ENCODE assay signal across 9 mouse cellular contexts in genomic region chr7:81452971-81453441, GRCm38 (mm10). TPM values are rescaled to one million over a fixed set of nuclear protein-coding genes. Genes with fewer than 3 reads are reported as not detected.
DNase-seq lines count a peak whose midpoint lies in the region; ATAC-seq and TF ChIP-seq lines count a peak whose summit lies in the region.
"Had no signal": no experiment of that assay in that cellular context is flagged by ENCODE, and none has a peak within 500 bp of the region (broad histone marks: within the 10 kb centered on the region; RNA-seq: fewer than 3 reads in every experiment).

No protein-coding gene starts in this region.

- H3K4me2 ChIP-seq in liver, postnatal 0 days (ENCODE audit: low read depth, low read length), result no peak overlapping the region
- H3K4me2 ChIP-seq in intestine, embryonic 14.5 days (ENCODE audit: low read length), result 0 out of 2 replicates have a peak overlapping the region, but pooled peaks have one; percentile 83
- peak overlapping the region; percentile 93 for H3K4me2 ChIP-seq in limb, embryonic 12.5 days

- no peak for TF ChIP-seq EP300 in liver, postnatal 0 days (IDR thresholded peaks at IDR 0.05; ENCODE audit: low read depth)

- peak; percentile 37 for DNase-seq in liver, adult 2 months (ENCODE audit: extremely low read depth, low read depth, low spot score)
- DNase-seq in liver, postnatal 0 days, result no peak
- DNase-seq in cerebellum, adult 9-10 months, result peak; percentile 21
- peak; percentile 19 for DNase-seq in gastrocnemius, postnatal 10 days
- DNase-seq in intestine, embryonic 14.5 days (ENCODE audit: low spot score), result peak; percentile 60
- DNase-seq in skeletal muscle tissue, adult 2 months (ENCODE audit: low read depth, low spot score), result peak; percentile 45
- DNase-seq in urinary bladder, postnatal 4 days (ENCODE audit: low spot score in 2 of 2), result no peak

- no peak overlapping the region for H3K4me3 ChIP-seq in liver, adult 2 months (ENCODE audit: insufficient read depth, low read depth, low read length)
- H3K4me3 ChIP-seq in liver, postnatal 0 days (ENCODE audit: low read depth, low read length), result no peak overlapping the region
- H3K4me3 ChIP-seq in intestine, embryonic 14.5 days (ENCODE audit: low read depth, low read length), result peak overlapping the region; percentile 46; the same call in 1 of the 2 replicates
- H3K4me3 ChIP-seq in limb, embryonic 12.5 days (replicated peaks), result peak overlapping the region; percentile 54

- ATAC-seq in liver, postnatal 0 days, result no peak
- no peak for ATAC-seq in intestine, embryonic 14.5 days (replicated peaks; ENCODE audit: low FRiP score, low TSS enrichment, low read depth)
- ATAC-seq in limb, embryonic 12.5 days (ENCODE audit: insufficient number of reproducible peaks, insufficient read depth, low FRiP score, low TSS enrichment, low read depth), result 0 out of 2 replicates have a peak, but pooled peaks have one; percentile 15

- TF ChIP-seq POLR2A in liver, adult 2 months (IDR thresholded peaks at IDR 0.05; ENCODE audit: extremely low read depth, insufficient read depth, low read length), result no peak

- no peaks in the 10 kb centered on the region for H3K79me2 ChIP-seq in liver, adult 2 months (ENCODE audit: control insufficient read depth, insufficient read depth, low read length)

- no peak overlapping the region for H3K27ac ChIP-seq in liver, adult 2 months (replicated peaks; ENCODE audit: insufficient read depth, low read depth, low read length)
- no peak overlapping the region for H3K27ac ChIP-seq in liver, postnatal 0 days (ENCODE audit: low read depth)
- H3K27ac ChIP-seq in intestine, embryonic 14.5 days (ENCODE audit: low read depth), result no peak overlapping the region
- H3K27ac ChIP-seq in limb, embryonic 12.5 days, result no peak overlapping the region

- 15% methylated on average over 21 of the region's 21 CpGs for WGBS in liver, adult 2 months
- WGBS in liver, postnatal 0 days (ENCODE audit: insufficient replicate concordance), result 8% methylated on average over 21 of the region's 21 CpGs
- 5% methylated on average over 21 of the region's 21 CpGs for whole genome bisulfite sequencing in intestine, embryonic 14.5 days
- 3% methylated on average over 20 of the region's 21 CpGs for WGBS in limb, embryonic 12.5 days

- no peak overlapping the region for H3K9ac ChIP-seq in liver, adult 2 months (ENCODE audit: low read depth, low read length)
- no peak overlapping the region for H3K9ac ChIP-seq in liver, postnatal 0 days (replicated peaks)
- H3K9ac ChIP-seq in intestine, embryonic 14.5 days (ENCODE audit: low read length), result no peak overlapping the region
- H3K9ac ChIP-seq in limb, embryonic 12.5 days (replicated peaks), result 0 out of 2 replicates have a peak overlapping the region, but pooled peaks have one; percentile 9

- H3K9me3 ChIP-seq in liver, postnatal 0 days (ENCODE audit: low read length), result no peaks in the 10 kb centered on the region
- no peaks in the 10 kb centered on the region for H3K9me3 ChIP-seq in intestine, embryonic 14.5 days (ENCODE audit: control insufficient read depth, low read length)
- H3K9me3 ChIP-seq in limb, embryonic 12.5 days, result no peaks in the 10 kb centered on the region

- TF ChIP-seq CTCF in liver, adult 2 months (IDR thresholded peaks at IDR 0.05; ENCODE audit: low read depth, low read length), result no peak
- no peak for TF ChIP-seq CTCF in liver, postnatal 0 days (IDR thresholded peaks at IDR 0.05; ENCODE audit: low read depth)

- no peaks in the 10 kb centered on the region for H3K27me3 ChIP-seq in liver, adult 2 months (ENCODE audit: control insufficient read depth, insufficient read depth, low read length)
- peaks cover 66% of the 10 kb centered on the region for H3K27me3 ChIP-seq in liver, postnatal 0 days (ENCODE audit: insufficient read depth, low read length)
- H3K27me3 ChIP-seq in intestine, embryonic 14.5 days (replicated peaks; ENCODE audit: control insufficient read depth, insufficient read depth, low read length), result peaks cover 75% of the 10 kb centered on the region
- H3K27me3 ChIP-seq in limb, embryonic 12.5 days, result peaks cover 73% of the 10 kb centered on the region

- no peaks in the 10 kb centered on the region for H3K4me1 ChIP-seq in liver, adult 2 months (ENCODE audit: control insufficient read depth, insufficient read depth, low read length)
- H3K4me1 ChIP-seq in liver, postnatal 0 days (ENCODE audit: insufficient read depth), result peaks cover 14% of the 10 kb centered on the region
- peaks cover 3% of the 10 kb centered on the region; the same call in 1 of the 2 replicates for H3K4me1 ChIP-seq in intestine, embryonic 14.5 days (replicated peaks; ENCODE audit: control insufficient read depth, insufficient read depth, low read length)
- H3K4me1 ChIP-seq in limb, embryonic 12.5 days (replicated peaks), result peaks cover 27% of the 10 kb centered on the region

- H3K36me3 ChIP-seq in liver, adult 2 months (ENCODE audit: control insufficient read depth, insufficient read depth, low read length), result no peaks in the 10 kb centered on the region
- H3K36me3 ChIP-seq in liver, postnatal 0 days (replicated peaks; ENCODE audit: insufficient read depth, low read length), result no peaks in the 10 kb centered on the region
- no peaks in the 10 kb centered on the region for H3K36me3 ChIP-seq in intestine, embryonic 14.5 days (ENCODE audit: control insufficient read depth, insufficient read depth, low read length)
- H3K36me3 ChIP-seq in limb, embryonic 12.5 days, result no peaks in the 10 kb centered on the region

RNA-seq across cellular contexts. Expression of gene Cpeb1, which starts 2.3 kb away (rescaled TPM):
- total RNA-seq in liver, adult 2 months (2014; rRNA removed), result 4.3 and 7.0 TPM in 2 replicates
- polyA plus RNA-seq in liver, adult 2 months (2012; rRNA removed), result 2.0 and 4.3 TPM in 2 replicates
- polyA plus RNA-seq in liver, postnatal 0 days (2015; fragmentation: Nextera tagmentation; extraction: Ambion mirVana), result 0.08 and 0.28 TPM in 2 replicates
- 10 to 100 TPM; 10.5 to 17.4 TPM for total RNA-seq in gastrocnemius, postnatal 10 days (2021)
- 1.3 and 2.0 TPM in 2 replicates for polyA plus RNA-seq in intestine, embryonic 14.5 days (2014; fragmentation: Nextera tagmentation; extraction: Ambion mirVana)
- polyA plus RNA-seq in limb, embryonic 12.5 days (2016; fragmentation: Nextera tagmentation; extraction: Ambion mirVana), result 0.44 TPM in 1 of 2 replicates, not detected in the other

RNA-seq across cellular contexts. Expression of gene Ap3b2, which starts 40.7 kb away (rescaled TPM):
- 0.07 TPM in 1 of 2 replicates, not detected in the other for total RNA-seq in liver, adult 2 months (2014; rRNA removed)
- not detected in 2 replicates for polyA plus RNA-seq in liver, adult 2 months (2012; rRNA removed)
- polyA plus RNA-seq in liver, postnatal 0 days (2015; fragmentation: Nextera tagmentation; extraction: Ambion mirVana), result 0.07 TPM in 1 of 2 replicates, not detected in the other
- total RNA-seq in gastrocnemius, postnatal 10 days (2021), result 1 to 10 TPM; 4.5 to 4.9 TPM
- polyA plus RNA-seq in intestine, embryonic 14.5 days (2014; fragmentation: Nextera tagmentation; extraction: Ambion mirVana), result 7.4 and 8.3 TPM in 2 replicates
- 0.09 and 0.44 TPM in 2 replicates for polyA plus RNA-seq in limb, embryonic 12.5 days (2016; fragmentation: Nextera tagmentation; extraction: Ambion mirVana)

RNA-seq across cellular contexts. Expression of gene BC048679, which starts 45.1 kb away (rescaled TPM):
- total RNA-seq in liver, adult 2 months (2014; rRNA removed), result not detected in 2 replicates
- not detected in 2 replicates for polyA plus RNA-seq in liver, adult 2 months (2012; rRNA removed)
- not detected in 2 replicates for polyA plus RNA-seq in liver, postnatal 0 days (2015; fragmentation: Nextera tagmentation; extraction: Ambion mirVana)
- not detected for total RNA-seq in gastrocnemius, postnatal 10 days (2021)
- not detected in 2 replicates for polyA plus RNA-seq in intestine, embryonic 14.5 days (2014; fragmentation: Nextera tagmentation; extraction: Ambion mirVana)
- polyA plus RNA-seq in limb, embryonic 12.5 days (2016; fragmentation: Nextera tagmentation; extraction: Ambion mirVana), result not detected in 2 replicates
- total RNA-seq: left cerebral cortex, postnatal 10 days had no signal

Comparison
In these comparisons a context has a peak if more than half of its experiments do, and no peak if none do; other contexts are left out.
1. DNase-seq: peak in liver, adult 2 months (single experiment), cerebellum, adult 9-10 months (single experiment), gastrocnemius, postnatal 10 days (single experiment), intestine, embryonic 14.5 days (single experiment) and skeletal muscle tissue, adult 2 months (single experiment); none in liver, postnatal 0 days (single experiment) and urinary bladder, postnatal 4 days (0 of 2).
2. H3K4me3 ChIP-seq: peak in intestine, embryonic 14.5 days (single experiment) and limb, embryonic 12.5 days (single experiment); none in liver, adult 2 months (single experiment) and liver, postnatal 0 days (single experiment).